10 mouse cellular contexts compared by ENCODE assay signal in the genomic region with DNA sequence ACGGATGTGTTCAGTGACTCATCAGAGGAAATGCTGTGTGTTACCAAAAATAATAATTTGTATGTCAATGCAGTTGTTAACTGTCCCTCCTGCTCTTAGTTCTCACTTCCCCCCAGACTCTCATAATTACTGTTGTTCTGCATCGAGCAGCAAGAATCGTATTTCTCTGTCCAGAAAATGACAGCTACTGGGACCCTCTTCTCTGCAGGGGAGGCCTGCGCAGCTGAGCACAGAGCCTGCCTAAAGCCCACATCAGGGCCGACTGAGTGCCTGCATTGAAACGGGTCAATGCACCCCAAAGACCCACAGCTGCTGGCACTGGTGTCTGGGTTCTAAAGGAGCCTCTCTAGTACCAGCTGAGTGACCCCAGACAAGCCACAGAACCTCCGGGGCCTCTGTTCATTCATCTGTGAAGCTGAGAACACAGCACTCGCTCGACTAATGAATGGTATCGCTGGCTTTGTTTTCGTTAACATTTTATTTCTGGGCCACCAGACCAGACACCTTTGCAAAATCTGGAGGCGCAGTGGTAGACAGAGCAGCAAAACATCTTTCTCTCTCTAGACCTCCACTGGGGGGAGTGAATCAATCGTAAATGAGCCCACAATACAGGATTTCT.
A peak's percentile ranks its signal among the peaks of the same experiment; 100 is the strongest.
DNase-seq lines count a peak whose midpoint lies in the region; ATAC-seq and TF ChIP-seq lines count a peak whose summit lies in the region.
"Had no signal": no experiment of that assay in that cellular context is flagged by ENCODE, and none has a peak within 500 bp of the region (broad histone marks: within the 10 kb centered on the region; RNA-seq: fewer than 3 reads in every experiment).

No protein-coding gene starts in this region.

- 54% methylated on average over 13 of the region's 13 CpGs for WGBS in embryonic facial prominence, embryonic 11.5 days
- WGBS in hindbrain, embryonic 15.5 days, result 19% methylated on average over 13 of the region's 13 CpGs
- WGBS in neural tube, embryonic 12.5 days, result 33% methylated on average over 13 of the region's 13 CpGs

- H3K9me3 ChIP-seq in embryonic facial prominence, embryonic 11.5 days (replicated peaks; ENCODE audit: control insufficient read depth, low read length), result no peaks in the 10 kb centered on the region
- no peaks in the 10 kb centered on the region for H3K9me3 ChIP-seq in hindbrain, embryonic 15.5 days
- H3K9me3 ChIP-seq in neural tube, embryonic 12.5 days, result no peaks in the 10 kb centered on the region

- TF ChIP-seq POLR2A in bone marrow macrophage, adult 2 months (IDR thresholded peaks at IDR 0.05; ENCODE audit: borderline replicate concordance, low read depth, low read length), result no peak

- peaks cover 15% of the 10 kb centered on the region for H3K4me1 ChIP-seq in bone marrow macrophage, adult 2 months (ENCODE audit: control insufficient read depth, insufficient read depth, low read length)
- no peaks in the 10 kb centered on the region for H3K4me1 ChIP-seq in embryonic facial prominence, embryonic 11.5 days (ENCODE audit: control insufficient read depth, insufficient read depth, low read length)
- H3K4me1 ChIP-seq in hindbrain, embryonic 15.5 days (replicated peaks), result peaks cover 10% of the 10 kb centered on the region
- H3K4me1 ChIP-seq in neural tube, embryonic 12.5 days, result peaks cover 9% of the 10 kb centered on the region
- H3K4me1 ChIP-seq: megakaryocyte, embryonic 14.5 days had no signal

- H3K9ac ChIP-seq in embryonic facial prominence, embryonic 11.5 days (replicated peaks; ENCODE audit: low read length), result no peak overlapping the region
- no peak overlapping the region for H3K9ac ChIP-seq in hindbrain, embryonic 15.5 days
- no peak overlapping the region for H3K9ac ChIP-seq in neural tube, embryonic 12.5 days

- no peak for DNase-seq in embryonic facial prominence, embryonic 11.5 days (ENCODE audit: low spot score)
- DNase-seq in frontal cortex, postnatal 14 days (ENCODE audit: low spot score in 2 of 2), result no peak
- DNase-seq: cerebellum, adult 8-10 months; heart, postnatal 36 days had no signal

- no peaks in the 10 kb centered on the region for H3K27me3 ChIP-seq in embryonic facial prominence, embryonic 11.5 days (ENCODE audit: control insufficient read depth, insufficient read depth, low read length)
- H3K27me3 ChIP-seq in hindbrain, embryonic 15.5 days, result no peaks in the 10 kb centered on the region
- no peaks in the 10 kb centered on the region for H3K27me3 ChIP-seq in neural tube, embryonic 12.5 days (replicated peaks)
- H3K27me3 ChIP-seq: megakaryocyte, embryonic 14.5 days had no signal

- no peak overlapping the region for H3K4me2 ChIP-seq in embryonic facial prominence, embryonic 11.5 days (ENCODE audit: low read depth, low read length)
- H3K4me2 ChIP-seq in hindbrain, embryonic 15.5 days, result peak overlapping the region; percentile 35
- peak overlapping the region; percentile 25; the same call in 1 of the 2 replicates for H3K4me2 ChIP-seq in neural tube, embryonic 12.5 days (replicated peaks)

- TF ChIP-seq CTCF in bone marrow macrophage, adult 2 months (IDR thresholded peaks at IDR 0.05; ENCODE audit: low read depth, low read length), result no peak

- H3K27ac ChIP-seq in bone marrow macrophage, adult 2 months (ENCODE audit: insufficient read depth, low read depth, low read length), result 0 out of 2 replicates have a peak overlapping the region, but pooled peaks have one; percentile 15
- no peak overlapping the region for H3K27ac ChIP-seq in embryonic facial prominence, embryonic 11.5 days (replicated peaks; ENCODE audit: low read depth, low read length)
- no peak overlapping the region for H3K27ac ChIP-seq in hindbrain, embryonic 15.5 days (replicated peaks)
- H3K27ac ChIP-seq in neural tube, embryonic 12.5 days, result no peak overlapping the region

- ATAC-seq in embryonic facial prominence, embryonic 11.5 days (replicated peaks; ENCODE audit: insufficient number of reproducible peaks, low FRiP score, low TSS enrichment, low read depth), result peak; percentile 85
- ATAC-seq in hindbrain, embryonic 15.5 days (ENCODE audit: low FRiP score, low read depth), result peak; percentile 73; the same call in 1 of the 2 replicates
- peak; percentile 68; the same call in 1 of the 2 replicates for ATAC-seq in neural tube, embryonic 12.5 days (ENCODE audit: low FRiP score, low read depth)
- ATAC-seq in frontal cortex, adult (ENCODE audit: low TSS enrichment), result no peak
- no peak for ATAC-seq in cerebellum, adult (ENCODE audit: insufficient number of reproducible peaks, low FRiP score, low TSS enrichment)

- no peaks in the 10 kb centered on the region for H3K36me3 ChIP-seq in embryonic facial prominence, embryonic 11.5 days (replicated peaks; ENCODE audit: control insufficient read depth, insufficient read depth, low read depth, low read length)
- H3K36me3 ChIP-seq in hindbrain, embryonic 15.5 days, result no peaks in the 10 kb centered on the region
- H3K36me3 ChIP-seq in neural tube, embryonic 12.5 days, result no peaks in the 10 kb centered on the region

- H3K4me3 ChIP-seq in bone marrow macrophage, adult 2 months (ENCODE audit: insufficient read depth, low read length), result no peak overlapping the region
- H3K4me3 ChIP-seq in embryonic facial prominence, embryonic 11.5 days (ENCODE audit: low read depth, low read length), result no peak overlapping the region
- H3K4me3 ChIP-seq in hindbrain, embryonic 15.5 days, result no peak overlapping the region
- no peak overlapping the region for H3K4me3 ChIP-seq in neural tube, embryonic 12.5 days
- H3K4me3 ChIP-seq: megakaryocyte, embryonic 14.5 days had no signal

Comparison
In these comparisons a context has a peak if more than half of its experiments do, and no peak if none do; other contexts are left out.
1. ATAC-seq: peak in embryonic facial prominence, embryonic 11.5 days (single experiment), hindbrain, embryonic 15.5 days (single experiment) and neural tube, embryonic 12.5 days (single experiment); none in frontal cortex, adult (single experiment) and cerebellum, adult (single experiment).